Mouse (Mus musculus): ENCODE measurements at regions not wholly inside any gene's neighbourhood (a gene's known extent, or its start where the extent isn't known, plus 50 kb on each side); places are given as distances from the start of the nearest gene placed in this dataset.

GRCm38 (mm10) chr3:39838377-39839145 lies 692.5 kb upstream of the Intu start:
- TF ChIP-seq MXI1 (IDR thresholded peaks at IDR 0.05; ENCODE audit: low read depth, low read length), result no peak
- no peak for TF ChIP-seq CTCF (conservative IDR thresholded peaks at IDR 0.05 in 1 of 2, IDR thresholded peaks at IDR 0.05 in 1 of 2; ENCODE audit: low read depth in 2 of 2, low read length in 2 of 2)
